ENCODE assay signal across 18 mouse cellular contexts in the genomic region with DNA sequence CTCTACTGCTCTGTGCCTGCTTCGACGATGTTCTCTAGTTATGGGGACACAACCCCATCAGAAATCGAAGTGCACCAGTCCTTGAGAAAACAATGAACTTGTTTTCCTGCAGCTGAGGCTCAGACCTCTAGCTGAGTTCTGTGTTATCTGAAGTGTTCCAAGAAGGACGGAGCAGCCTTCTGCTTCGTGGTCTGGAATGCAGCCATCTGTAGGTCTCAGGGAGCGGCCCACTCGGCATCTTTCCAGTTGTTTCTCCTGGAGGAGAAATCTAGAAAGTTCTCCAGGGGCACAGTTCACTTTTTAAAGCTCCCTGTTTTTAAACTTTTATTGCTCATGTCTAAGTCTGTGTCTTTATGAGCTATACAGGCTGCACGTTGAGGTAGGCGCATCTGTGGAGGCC.
DNase-seq lines count a peak whose midpoint lies in the region; ATAC-seq and TF ChIP-seq lines count a peak whose summit lies in the region.
"Had no signal": no experiment of that assay in that cellular context is flagged by ENCODE, and none has a peak within 500 bp of the region (broad histone marks: within the 10 kb centered on the region; RNA-seq: fewer than 3 reads in every experiment).

No protein-coding gene starts in this region.

- ATAC-seq in kidney, postnatal 0 days (replicated peaks; ENCODE audit: low FRiP score, low read depth), result no peak
- ATAC-seq in cerebellum, adult (ENCODE audit: insufficient number of reproducible peaks, low FRiP score, low TSS enrichment), result no peak
- ATAC-seq: intestine, embryonic 15.5 days; midbrain, embryonic 16.5 days had no signal

- no peak overlapping the region for H3K9ac ChIP-seq in kidney, postnatal 0 days (ENCODE audit: low read depth, low read length)
- H3K9ac ChIP-seq: intestine, embryonic 15.5 days; neural tube, embryonic 12.5 days had no signal

- DNase-seq in adrenal gland, postnatal 14 days, result peak; percentile 55
- DNase-seq in adrenal gland, postnatal 4 days (ENCODE audit: low spot score in 2 of 2), result no peak
- peak; percentile 74 for DNase-seq in kidney, postnatal 0 days (ENCODE audit: low spot score)
- no peak for DNase-seq in kidney, adult 8-10 months
- peak; percentile 43 for DNase-seq in 3134 (ENCODE audit: extremely low read depth, insufficient read length, low spot score)
- peak; percentile 46 for DNase-seq in large intestine, adult 2 months (ENCODE audit: low read depth, low spot score)
- DNase-seq in retina, embryonic 14.5 days (ENCODE audit: low spot score), result no peak
- DNase-seq: B cell, adult 2 months; cerebellum, adult 8-10 months; gastrocnemius, postnatal 36 days; right cerebral cortex, adult 18-20 months; spleen, adult 18-20 months had no signal

- 0 out of 2 replicates have a peak, but pooled peaks cover 2% of the 10 kb centered on the region for H3K4me1 ChIP-seq in kidney, postnatal 0 days (replicated peaks; ENCODE audit: insufficient read depth, low read length)

- no peak for TF ChIP-seq CTCF in kidney, postnatal 0 days (IDR thresholded peaks at IDR 0.05; ENCODE audit: low read depth)

- WGBS in kidney, postnatal 0 days, result 59% methylated on average over 9 of the region's 9 CpGs
- WGBS in large intestine, adult 2 months, result 20% methylated on average over 9 of the region's 9 CpGs

- no peak overlapping the region for H3K4me3 ChIP-seq in kidney, postnatal 0 days (replicated peaks; ENCODE audit: low read depth, low read length)
- H3K4me3 ChIP-seq: erythroblast, embryonic 14.5 days; intestine, embryonic 15.5 days; neural tube, embryonic 12.5 days had no signal

- no peak overlapping the region for H3K4me2 ChIP-seq in kidney, postnatal 0 days (ENCODE audit: low read length)
- H3K4me2 ChIP-seq: intestine, embryonic 15.5 days; liver, embryonic 11.5 days; neural tube, embryonic 12.5 days had no signal

- no peaks in the 10 kb centered on the region for H3K9me3 ChIP-seq in kidney, postnatal 0 days (replicated peaks; ENCODE audit: low read length)
- H3K9me3 ChIP-seq: intestine, embryonic 15.5 days; neural tube, embryonic 12.5 days had no signal

- no peaks in the 10 kb centered on the region for H3K36me3 ChIP-seq in kidney, postnatal 0 days (ENCODE audit: insufficient read depth, low read length)
- H3K36me3 ChIP-seq: intestine, embryonic 15.5 days; neural tube, embryonic 12.5 days had no signal

- H3K27ac ChIP-seq in kidney, postnatal 0 days, result no peak overlapping the region
- H3K27ac ChIP-seq: intestine, embryonic 15.5 days; neural tube, embryonic 12.5 days had no signal

- H3K27me3 ChIP-seq in kidney, postnatal 0 days (ENCODE audit: insufficient read depth, low read length), result no peaks in the 10 kb centered on the region
- H3K27me3 ChIP-seq: intestine, embryonic 15.5 days had no signal

Comparison
In these comparisons a context has a peak if more than half of its experiments do, and no peak if none do; other contexts are left out.
1. DNase-seq: peak in adrenal gland, postnatal 14 days (single experiment), kidney, postnatal 0 days (single experiment), 3134 (single experiment) and large intestine, adult 2 months (single experiment); none in adrenal gland, postnatal 4 days (0 of 2), kidney, adult 8-10 months (0 of 2) and retina, embryonic 14.5 days (single experiment).